Mouse (Mus musculus): Measurements from ENCODE around the gene Lap3. TPM values are rescaled to one million over a fixed set of nuclear protein-coding genes. Genes with fewer than 3 reads are reported as not detected.

The Lap3 gene
- total and polyA plus RNA-seq, 3 experiments = 24.0 to 107 (median 98.4) TPM

GRCm38 (mm10) chr5:45496930-45497550 lies 3.9 kb downstream of the Lap3 start:
- TF ChIP-seq POLR2A (IDR thresholded peaks at IDR 0.05; ENCODE audit: insufficient read depth, low read depth, low read length) (no peak), EP300 (IDR thresholded peaks at IDR 0.05; ENCODE audit: insufficient read depth, low read depth, low read length) (no peak), CTCF (IDR thresholded peaks at IDR 0.05) (no peak)
- no peaks in the 10 kb centered on the region for H3K79me2 ChIP-seq (replicated peaks; ENCODE audit: control insufficient read depth, insufficient read depth, low read length)
- peaks cover 2% of the 10 kb centered on the region; the same call in 1 of the 2 replicates for H3K4me1 ChIP-seq (ENCODE audit: control insufficient read depth, insufficient read depth, low read length)
- H3K4me3 ChIP-seq = no peak overlapping the region
- H3K9ac ChIP-seq (ENCODE audit: low read depth, low read length) = no peak overlapping the region
- WGBS = 77% methylated on average over 12 of the region's 12 CpGs
- H3K36me3 ChIP-seq (ENCODE audit: control insufficient read depth, insufficient read depth, low read length) = no peaks in the 10 kb centered on the region
- no peak overlapping the region for H3K27ac ChIP-seq
- intact Hi-C loops (cut with DNase I) = no loop called here
- DNase-seq = no peak
- no peaks in the 10 kb centered on the region for H3K27me3 ChIP-seq (ENCODE audit: control insufficient read depth, insufficient read depth, low read length)

- Histone ChIP-seq H3K27ac (no peak overlapping the region), H3K4me3 (no peak overlapping the region), H3K27me3 (ENCODE audit: control insufficient read depth, insufficient read depth, low read length) (no peaks in the 10 kb centered on the region), H3K79me2 (replicated peaks; ENCODE audit: control insufficient read depth, insufficient read depth, low read length) (no peaks in the 10 kb centered on the region), H3K4me1 (ENCODE audit: control insufficient read depth, insufficient read depth, low read length) (peaks cover 2% of the 10 kb centered on the region; the same call in 1 of the 2 replicates), H3K36me3 (ENCODE audit: control insufficient read depth, insufficient read depth, low read length) (no peaks in the 10 kb centered on the region), H3K9ac (ENCODE audit: low read depth, low read length) (no peak overlapping the region)
- TF ChIP-seq POLR2A (IDR thresholded peaks at IDR 0.05; ENCODE audit: insufficient read depth, low read depth, low read length) (no peak), EP300 (IDR thresholded peaks at IDR 0.05; ENCODE audit: insufficient read depth, low read depth, low read length) (no peak), CTCF (IDR thresholded peaks at IDR 0.05) (no peak)
- intact Hi-C loops (cut with DNase I) = no loop called here
- WGBS = 82% methylated on average over 5 of the region's 5 CpGs
- no peak for DNase-seq
Observed at GRCm38 (mm10) chr5:45497564-45497963, 4.4 kb downstream of the Lap3 start.

GRCm38 (mm10) chr5:45510071-45510470 lies 16.9 kb downstream of the Lap3 start:
- Histone ChIP-seq H3K27me3 (ENCODE audit: control insufficient read depth, insufficient read depth, low read length) (no peaks in the 10 kb centered on the region), H3K27ac (no peak overlapping the region), H3K36me3 (ENCODE audit: control insufficient read depth, insufficient read depth, low read length) (no peaks in the 10 kb centered on the region), H3K4me1 (ENCODE audit: control insufficient read depth, insufficient read depth, low read length) (no peaks in the 10 kb centered on the region), H3K79me2 (replicated peaks; ENCODE audit: control insufficient read depth, insufficient read depth, low read length) (no peaks in the 10 kb centered on the region), H3K4me3 (no peak overlapping the region), H3K9ac (ENCODE audit: low read depth, low read length) (no peak overlapping the region)
- intact Hi-C loops (cut with DNase I) = no loop called here
- TF ChIP-seq CTCF (IDR thresholded peaks at IDR 0.05) = no peak
- TF ChIP-seq POLR2A (IDR thresholded peaks at IDR 0.05; ENCODE audit: insufficient read depth, low read depth, low read length) = no peak
- TF ChIP-seq EP300 (IDR thresholded peaks at IDR 0.05; ENCODE audit: insufficient read depth, low read depth, low read length) = no peak
- no peak for DNase-seq
- WGBS = 78% methylated on average over 7 of the region's 7 CpGs

GRCm38 (mm10) chr5:45512908-45513307 lies 19.7 kb downstream of the Lap3 start:
- Histone ChIP-seq H3K79me2 (replicated peaks; ENCODE audit: control insufficient read depth, insufficient read depth, low read length) (no peaks in the 10 kb centered on the region), H3K4me1 (ENCODE audit: control insufficient read depth, insufficient read depth, low read length) (no peaks in the 10 kb centered on the region), H3K27me3 (ENCODE audit: control insufficient read depth, insufficient read depth, low read length) (no peaks in the 10 kb centered on the region), H3K36me3 (ENCODE audit: control insufficient read depth, insufficient read depth, low read length) (no peaks in the 10 kb centered on the region), H3K9ac (ENCODE audit: low read depth, low read length) (no peak overlapping the region), H3K27ac (no peak overlapping the region), H3K4me3 (no peak overlapping the region)
- no peak for TF ChIP-seq POLR2A (IDR thresholded peaks at IDR 0.05; ENCODE audit: insufficient read depth, low read depth, low read length)
- TF ChIP-seq EP300 (IDR thresholded peaks at IDR 0.05; ENCODE audit: insufficient read depth, low read depth, low read length) = no peak
- no peak for TF ChIP-seq CTCF (IDR thresholded peaks at IDR 0.05)
- WGBS = 88% methylated on average over 6 of the region's 6 CpGs
- intact Hi-C loops (cut with DNase I) = no loop called here
- DNase-seq = no peak

GRCm38 (mm10) chr5:45513511-45513910 lies 20.3 kb downstream of the Lap3 start:
- no peak overlapping the region for H3K9ac ChIP-seq (ENCODE audit: low read depth, low read length)
- intact Hi-C loops (cut with DNase I) = no loop called here
- WGBS = 89% methylated on average over 2 of the region's 2 CpGs

GRCm38 (mm10) chr5:45514599-45514998 lies 21.4 kb downstream of the Lap3 start:
- Histone ChIP-seq H3K27me3 (ENCODE audit: control insufficient read depth, insufficient read depth, low read length) (no peaks in the 10 kb centered on the region), H3K79me2 (replicated peaks; ENCODE audit: control insufficient read depth, insufficient read depth, low read length) (no peaks in the 10 kb centered on the region), H3K4me3 (no peak overlapping the region), H3K4me1 (ENCODE audit: control insufficient read depth, insufficient read depth, low read length) (no peaks in the 10 kb centered on the region), H3K36me3 (ENCODE audit: control insufficient read depth, insufficient read depth, low read length) (no peaks in the 10 kb centered on the region), H3K9ac (ENCODE audit: low read depth, low read length) (no peak overlapping the region), H3K27ac (no peak overlapping the region)
- no peak for TF ChIP-seq EP300 (IDR thresholded peaks at IDR 0.05; ENCODE audit: insufficient read depth, low read depth, low read length)
- TF ChIP-seq POLR2A (IDR thresholded peaks at IDR 0.05; ENCODE audit: insufficient read depth, low read depth, low read length) = no peak
- DNase-seq = no peak
- 86% methylated on average over 1 of the region's 1 CpGs for WGBS
- intact Hi-C loops (cut with DNase I) = no loop called here

More at GRCm38 (mm10) chr5:45513511-45513910, 20.3 kb downstream of the Lap3 start:
- Histone ChIP-seq H3K79me2 (replicated peaks; ENCODE audit: control insufficient read depth, insufficient read depth, low read length) (no peaks in the 10 kb centered on the region), H3K27me3 (ENCODE audit: control insufficient read depth, insufficient read depth, low read length) (no peaks in the 10 kb centered on the region), H3K36me3 (ENCODE audit: control insufficient read depth, insufficient read depth, low read length) (no peaks in the 10 kb centered on the region), H3K27ac (no peak overlapping the region), H3K4me3 (no peak overlapping the region), H3K4me1 (ENCODE audit: control insufficient read depth, insufficient read depth, low read length) (no peaks in the 10 kb centered on the region)
- TF ChIP-seq CTCF (IDR thresholded peaks at IDR 0.05) (no peak), EP300 (IDR thresholded peaks at IDR 0.05; ENCODE audit: insufficient read depth, low read depth, low read length) (no peak), POLR2A (IDR thresholded peaks at IDR 0.05; ENCODE audit: insufficient read depth, low read depth, low read length) (no peak)
- no peak for DNase-seq
